Mouse (Mus musculus) kidney, postnatal 36 days (tissue): ENCODE measurements around the gene Sertad2.

Experiments
- DNase-seq, 2 experiments: peaks; one replicate each; pipeline ENCODE4 v3.0.0; 2021 to 2022; ENCODE audit warnings: mixed read lengths in 2 of 2

The Sertad2 gene

GRCm38 (mm10) chr11:20604119-20604518 lies 61.1 kb downstream of the Sertad2 start:
- no peak for DNase-seq

GRCm38 (mm10) chr11:20605613-20606012 lies 62.6 kb downstream of the Sertad2 start:
- no peak for DNase-seq

GRCm38 (mm10) chr11:20608442-20608841 lies 65.4 kb downstream of the Sertad2 start:
- DNase-seq = no peak

GRCm38 (mm10) chr11:20613223-20613622 lies 70.2 kb downstream of the Sertad2 start:
- no peak for DNase-seq

GRCm38 (mm10) chr11:20616103-20616502 lies 73.0 kb downstream of the Sertad2 start:
- peak in 1 of 2 experiments; percentile 47 for DNase-seq

GRCm38 (mm10) chr11:20627146-20627545 lies 84.1 kb downstream of the Sertad2 start:
- peak; percentile 52 to 67 for DNase-seq

GRCm38 (mm10) chr11:20628216-20628615 lies 85.2 kb downstream of the Sertad2 start:
- no peak for DNase-seq

- no peak for DNase-seq
Observed at GRCm38 (mm10) chr11:20629700-20630099, 86.6 kb downstream of the Sertad2 start.

- DNase-seq = peak; percentile 98
Observed at GRCm38 (mm10) chr11:20631026-20631940, 88.2 kb downstream of the Sertad2 start.

- peak; percentile 75 to 82 for DNase-seq
Observed at GRCm38 (mm10) chr11:20631941-20632618, 89.0 kb downstream of the Sertad2 start.

- DNase-seq = peak; percentile 79 to 89
Observed at GRCm38 (mm10) chr11:20632619-20632965, 89.5 kb downstream of the Sertad2 start.

- DNase-seq = no peak
Observed at GRCm38 (mm10) chr11:20634543-20634942, 91.5 kb downstream of the Sertad2 start.

- DNase-seq = peak; percentile 46 to 57
Observed at GRCm38 (mm10) chr11:20635646-20636045, 92.6 kb downstream of the Sertad2 start.

- peak; percentile 37 to 58 for DNase-seq
Observed at GRCm38 (mm10) chr11:20636114-20636513, 93.1 kb downstream of the Sertad2 start.

- DNase-seq = no peak
Observed at GRCm38 (mm10) chr11:20637060-20637459, 94.0 kb downstream of the Sertad2 start.

- peak; percentile 76 to 93 for DNase-seq
Observed at GRCm38 (mm10) chr11:20638841-20639240, 95.8 kb downstream of the Sertad2 start.

- DNase-seq = peak in 1 of 2 experiments; percentile 60
Observed at GRCm38 (mm10) chr11:20639918-20640447, 96.9 kb downstream of the Sertad2 start.

GRCm38 (mm10) chr11:20642321-20642720 lies 99.3 kb downstream of the Sertad2 start:
- DNase-seq = no peak

- DNase-seq = peak in 1 of 2 experiments; percentile 35
Observed at GRCm38 (mm10) chr11:20643161-20643560, 100.1 kb downstream of the Sertad2 start.

GRCm38 (mm10) chr11:20644166-20644565 lies 101.1 kb downstream of the Sertad2 start:
- DNase-seq = no peak

GRCm38 (mm10) chr11:20644872-20645271 lies 101.8 kb downstream of the Sertad2 start:
- DNase-seq = peak; percentile 38 to 40

GRCm38 (mm10) chr11:20645521-20645920 lies 102.5 kb downstream of the Sertad2 start:
- no peak for DNase-seq

GRCm38 (mm10) chr11:20646142-20646541 lies 103.1 kb downstream of the Sertad2 start:
- no peak for DNase-seq
